Mouse (Mus musculus) G1E (cell line): ENCODE results near the gene Cplx3. TPM values are rescaled to one million over a fixed set of nuclear protein-coding genes. Genes with fewer than 3 reads are reported as not detected.

Source experiments
- ATAC-seq: 2 replicates; pipeline ENCODE4 v1.8.0; 2016; ENCODE audit warnings: mild to moderate bottlenecking; ENCODE audit not compliant: insufficient number of reproducible peaks, poor library complexity, low FRiP score, severe bottlenecking; ENCODE audit errors: extremely low read depth
- DNase-seq: peaks from one replicate; pipeline ENCODE4 v3.0.0; 2012; ENCODE audit warnings: low spot score
- H3K27me3 ChIP-seq: 2 replicates; pipeline ENCODE4 v1.6.1; 2012; ENCODE audit warnings: mild to moderate bottlenecking, low read length, inconsistent platforms; ENCODE audit not compliant: insufficient read depth
- H3K36me3 ChIP-seq: replicated peaks from 2 replicates; pipeline ENCODE3; 2012; ENCODE audit warnings: mild to moderate bottlenecking, inconsistent platforms
- H3K4me1 ChIP-seq: 2 replicates; pipeline ENCODE4 v1.6.1; 2012; ENCODE audit warnings: low read depth, low read length, inconsistent platforms, mixed read lengths; ENCODE audit not compliant: insufficient read depth
- H3K4me3 ChIP-seq: 2 replicates; pipeline ENCODE4 v1.5.1; 2012; ENCODE audit warnings: low read depth, mild to moderate bottlenecking, inconsistent platforms, low read length, moderate library complexity, mixed read lengths
- H3K9me3 ChIP-seq: replicated peaks from 2 replicates; pipeline ENCODE4 v1.6.1; 2012; ENCODE audit warnings: inconsistent platforms
- CTCF ChIP-seq: IDR thresholded peaks from 2 replicates; pipeline ENCODE4 v1.5.1; 2012; ENCODE audit warnings: low read depth, low read length, inconsistent platforms, mixed read lengths
- GATA1 ChIP-seq: IDR thresholded peaks from 2 replicates; pipeline ENCODE4 v1.6.1; 2012; ENCODE audit warnings: borderline replicate concordance, low read length, inconsistent platforms, mixed read lengths
- GATA2 ChIP-seq: IDR thresholded peaks from 2 replicates; pipeline ENCODE4 v1.6.1; 2012; ENCODE audit warnings: low read depth, low read length, inconsistent platforms, borderline replicate concordance
- POLR2AphosphoS5 ChIP-seq: IDR thresholded peaks from 2 replicates; pipeline ENCODE4 v1.6.1; 2012; ENCODE audit warnings: low read depth, low read length, inconsistent platforms; ENCODE audit not compliant: insufficient replicate concordance
- TAL1 ChIP-seq: conservative IDR thresholded peaks from 2 replicates; pipeline ENCODE4 v1.6.1; 2012; ENCODE audit warnings: low read depth, low read length, inconsistent platforms, mixed read lengths
- polyA plus RNA-seq: library from polyadenylated mRNA; stranded (reverse); fragments of >175 nt; gene quantifications from 2 replicates; pipeline ENCODE4 v1.2.3, GENCODE M21; 2012
- total RNA-seq, 2 experiments: library from RNA; stranded (forward) in 1 of 2; stranded (reverse) in 1 of 2; fragments of 200-1000 nt in 1 of 2; fragments of >200 nt in 1 of 2; fragmentation: Nextera tagmentation in 1 of 2; gene quantifications; 2 replicates each; pipeline ENCODE4 v1.2.3; 2014 to 2017

The Cplx3 gene
- total and polyA plus RNA-seq, 3 experiments: 0.11 TPM; not detected in 2

GRCm38 (mm10) chr9:57629118-57629874 lies 23.2 kb upstream of the Cplx3 start:
- H3K4me1 ChIP-seq: peaks cover 67% of the 10 kb centered on the region
- DNase-seq: peak; percentile 50
- no peaks in the 10 kb centered on the region for H3K9me3 ChIP-seq
- no peak for TF ChIP-seq POLR2AphosphoS5
- TF ChIP-seq GATA2: no peak
- TF ChIP-seq CTCF: peak; percentile 96
- H3K4me3 ChIP-seq: no peak overlapping the region
- H3K27me3 ChIP-seq: no peaks in the 10 kb centered on the region
- H3K36me3 ChIP-seq: peaks cover 100% of the 10 kb centered on the region
- no peak for ATAC-seq

- Histone ChIP-seq H3K27me3 (no peaks in the 10 kb centered on the region), H3K36me3 (peaks cover 100% of the 10 kb centered on the region), H3K4me1 (peaks cover 67% of the 10 kb centered on the region), H3K4me3 (no peak overlapping the region), H3K9me3 (no peaks in the 10 kb centered on the region)
- ATAC-seq: no peak
- DNase-seq: no peak
- no peak for TF ChIP-seq GATA1
- no peak for TF ChIP-seq POLR2AphosphoS5
- no peak for TF ChIP-seq GATA2
- TF ChIP-seq TAL1: no peak
- TF ChIP-seq CTCF: no peak
Measured at GRCm38 (mm10) chr9:57628717-57629116, 22.6 kb upstream of the Cplx3 start.

- ATAC-seq: no peak
- Histone ChIP-seq H3K36me3 (peaks cover 93% of the 10 kb centered on the region), H3K9me3 (no peaks in the 10 kb centered on the region), H3K4me3 (no peak overlapping the region), H3K4me1 (peaks cover 62% of the 10 kb centered on the region), H3K27me3 (no peaks in the 10 kb centered on the region)
- TF ChIP-seq TAL1: no peak
- no peak for DNase-seq
Measured at GRCm38 (mm10) chr9:57627892-57628291, 21.8 kb upstream of the Cplx3 start.

- H3K36me3 ChIP-seq: peaks cover 86% of the 10 kb centered on the region
- H3K9me3 ChIP-seq: no peaks in the 10 kb centered on the region
- no peak for ATAC-seq
- H3K27me3 ChIP-seq: no peaks in the 10 kb centered on the region
- H3K4me1 ChIP-seq: peaks cover 60% of the 10 kb centered on the region
- no peak for DNase-seq
- H3K4me3 ChIP-seq: no peak overlapping the region
- TF ChIP-seq CTCF (no peak), GATA1 (no peak), POLR2AphosphoS5 (no peak), TAL1 (no peak), GATA2 (no peak)
Measured at GRCm38 (mm10) chr9:57627191-57627590, 21.1 kb upstream of the Cplx3 start.

GRCm38 (mm10) chr9:57625674-57626500 lies 19.8 kb upstream of the Cplx3 start:
- H3K4me1 ChIP-seq: peaks cover 49% of the 10 kb centered on the region
- DNase-seq: no peak
- no peak overlapping the region for H3K4me3 ChIP-seq

GRCm38 (mm10) chr9:57624295-57624694 lies 18.2 kb upstream of the Cplx3 start:
- no peaks in the 10 kb centered on the region for H3K9me3 ChIP-seq
- ATAC-seq: no peak
- H3K4me3 ChIP-seq: no peak overlapping the region
- peaks cover 2% of the 10 kb centered on the region; the same call in 1 of the 2 replicates for H3K27me3 ChIP-seq
- TF ChIP-seq POLR2AphosphoS5 (no peak), CTCF (no peak), GATA2 (no peak), GATA1 (no peak)
- DNase-seq: no peak
- peaks cover 57% of the 10 kb centered on the region for H3K36me3 ChIP-seq
- peaks cover 33% of the 10 kb centered on the region for H3K4me1 ChIP-seq

More at GRCm38 (mm10) chr9:57625674-57626500, 19.8 kb upstream of the Cplx3 start:
- ATAC-seq: no peak
- Histone ChIP-seq H3K36me3 (peaks cover 73% of the 10 kb centered on the region), H3K9me3 (no peaks in the 10 kb centered on the region), H3K27me3 (no peaks in the 10 kb centered on the region)
- TF ChIP-seq POLR2AphosphoS5 (no peak), GATA2 (no peak), TAL1 (no peak), GATA1 (no peak), CTCF (no peak)

- Histone ChIP-seq H3K4me3 (no peak within 1 kb of the TSS), H3K27me3 (peaks cover 22% of the 10 kb centered on the region), H3K36me3 (peaks cover 21% of the 10 kb centered on the region), H3K4me1 (peaks cover 20% of the 10 kb centered on the region), H3K9me3 (no peaks in the 10 kb centered on the region)
- ATAC-seq: no peak
- no peak for TF ChIP-seq GATA1
- no peak for TF ChIP-seq POLR2AphosphoS5
- no peak for TF ChIP-seq CTCF
- TF ChIP-seq TAL1: no peak
- TF ChIP-seq GATA2: no peak
- no peak for DNase-seq
Measured at GRCm38 (mm10) chr9:57620674-57621073, 14.6 kb upstream of the Cplx3 start, which contains the start of gene Lman1l. Lman1l (minus strand) TSS chr9:57620774.
